Mouse (Mus musculus) neural tube, embryonic 13.5 days (tissue): ENCODE data around the gene Dguok. TPM values are rescaled to one million over a fixed set of nuclear protein-coding genes. Genes with fewer than 3 reads are reported as not detected.

ENCODE experiments used
- ATAC-seq: fragments of 200-750 bp; cut with Nextera tagmentation; 2 replicates; pipeline ENCODE4 v1.8.0; 2017; ENCODE audit warnings: low read depth, mild to moderate bottlenecking, moderate TSS enrichment, moderate library complexity
- H3K27ac ChIP-seq: fragments of 300-500 bp; sonication (generic); replicated peaks from 2 replicates; pipeline ENCODE4 v1.5.1; 2015; ENCODE audit warnings: moderate library complexity, mild to moderate bottlenecking, inconsistent platforms
- H3K27me3 ChIP-seq: fragments of 300-500 bp; sonication (generic); 2 replicates; pipeline ENCODE4 v1.6.1; 2015; ENCODE audit warnings: mild to moderate bottlenecking, inconsistent platforms
- H3K36me3 ChIP-seq: fragments of 300-500 bp; sonication (generic); 2 replicates; pipeline ENCODE4 v1.6.1; 2015; ENCODE audit warnings: mild to moderate bottlenecking, inconsistent platforms
- H3K4me1 ChIP-seq: fragments of 300-500 bp; sonication (generic); replicated peaks from 2 replicates; pipeline ENCODE4 v1.6.1; 2015; ENCODE audit warnings: inconsistent platforms
- H3K4me2 ChIP-seq: fragments of 300-500 bp; sonication (generic); 2 replicates; pipeline ENCODE4 v1.6.1; 2015; ENCODE audit warnings: inconsistent platforms, mild to moderate bottlenecking, moderate library complexity
- H3K4me3 ChIP-seq: fragments of 300-500 bp; sonication (generic); 2 replicates; pipeline ENCODE4 v1.5.1; 2015; ENCODE audit warnings: mild to moderate bottlenecking, inconsistent platforms
- H3K9ac ChIP-seq: fragments of 300-500 bp; sonication (generic); 2 replicates; pipeline ENCODE4 v1.6.1; 2015; ENCODE audit warnings: moderate library complexity, mild to moderate bottlenecking, inconsistent platforms
- H3K9me3 ChIP-seq: fragments of 300-500 bp; sonication (generic); 2 replicates; pipeline ENCODE4 v1.6.1; 2016; ENCODE audit warnings: inconsistent platforms
- WGBS: fragments of 180-500 bp; shearing (Covaris S2); methylation state at CpG from one replicate; pipeline ENCODE4 v1.1.7; 2015; 5-methylcytosine and 5-hydroxymethylcytosine counted together
- polyA plus RNA-seq: library from polyadenylated mRNA; unstranded; fragments of >200 nt; fragmentation: Nextera tagmentation; extraction: Ambion mirVana; gene quantifications from 2 replicates; pipeline ENCODE4 v1.2.1, GENCODE M21; 2015

The Dguok gene
- polyA plus RNA-seq, 1 experiment from 2014 or later = 70.8 TPM

GRCm38 (mm10) chr6:83448911-83449310, 57.9 kb downstream of the Dguok start:
- no peak overlapping the region for H3K4me2 ChIP-seq
- no peaks in the 10 kb centered on the region for H3K9me3 ChIP-seq
- H3K27me3 ChIP-seq = no peaks in the 10 kb centered on the region
- H3K4me1 ChIP-seq = peaks cover 97% of the 10 kb centered on the region
- no peak overlapping the region for H3K4me3 ChIP-seq
- no peak overlapping the region for H3K9ac ChIP-seq
- WGBS = 93% methylated on average over 4 of the region's 4 CpGs
- ATAC-seq = no peak
- no peak overlapping the region for H3K27ac ChIP-seq
- H3K36me3 ChIP-seq = peaks cover 44% of the 10 kb centered on the region

- H3K9me3 ChIP-seq = no peaks in the 10 kb centered on the region
- peaks cover 37% of the 10 kb centered on the region for H3K36me3 ChIP-seq
- no peak overlapping the region for H3K9ac ChIP-seq
- no peak overlapping the region for H3K4me3 ChIP-seq
- 75% methylated on average over 7 of the region's 7 CpGs for WGBS
- no peaks in the 10 kb centered on the region for H3K27me3 ChIP-seq
- ATAC-seq = no peak
- no peak overlapping the region for H3K4me2 ChIP-seq
- H3K27ac ChIP-seq = no peak overlapping the region
- peaks cover 98% of the 10 kb centered on the region for H3K4me1 ChIP-seq
These were observed 59.7 kb downstream of the Dguok start for GRCm38 (mm10) chr6:83447031-83447430.

GRCm38 (mm10) chr6:83445796-83446195, 61.0 kb downstream of the Dguok start:
- Histone ChIP-seq H3K9me3 (no peaks in the 10 kb centered on the region), H3K9ac (no peak overlapping the region), H3K36me3 (peaks cover 37% of the 10 kb centered on the region), H3K27me3 (no peaks in the 10 kb centered on the region), H3K4me1 (peaks cover 90% of the 10 kb centered on the region), H3K27ac (no peak overlapping the region), H3K4me3 (no peak overlapping the region), H3K4me2 (no peak overlapping the region)
- 83% methylated on average over 2 of the region's 2 CpGs for WGBS
- no peak for ATAC-seq

GRCm38 (mm10) chr6:83443441-83444340, 63.1 kb downstream of the Dguok start:
- H3K27me3 ChIP-seq = no peaks in the 10 kb centered on the region
- peak overlapping the region; percentile 83 for H3K4me2 ChIP-seq
- H3K9ac ChIP-seq = peak overlapping the region; percentile 95
- peaks cover 89% of the 10 kb centered on the region for H3K4me1 ChIP-seq
- ATAC-seq = peak; percentile 11
- H3K4me3 ChIP-seq = peak overlapping the region; percentile 87
- H3K9me3 ChIP-seq = no peaks in the 10 kb centered on the region
- H3K36me3 ChIP-seq = peaks cover 31% of the 10 kb centered on the region
- WGBS = 6% methylated on average over 13 of the region's 13 CpGs
- H3K27ac ChIP-seq = peak overlapping the region; percentile 99

GRCm38 (mm10) chr6:83442639-83443038, 64.1 kb downstream of the Dguok start:
- ATAC-seq = no peak
- Histone ChIP-seq H3K4me1 (peaks cover 89% of the 10 kb centered on the region), H3K9ac (peak overlapping the region; percentile 95), H3K27me3 (no peaks in the 10 kb centered on the region), H3K9me3 (no peaks in the 10 kb centered on the region), H3K27ac (peak overlapping the region; percentile 99), H3K4me2 (peak overlapping the region; percentile 83), H3K36me3 (peaks cover 22% of the 10 kb centered on the region), H3K4me3 (peak overlapping the region; percentile 87)
- 25% methylated on average over 3 of the region's 3 CpGs for WGBS

- Histone ChIP-seq H3K9ac (peak overlapping the region; percentile 95), H3K27me3 (no peaks in the 10 kb centered on the region), H3K4me3 (peak overlapping the region; percentile 87), H3K4me1 (peaks cover 89% of the 10 kb centered on the region), H3K36me3 (0 out of 2 replicates have a peak, but pooled peaks cover 14% of the 10 kb centered on the region), H3K4me2 (peak overlapping the region; percentile 83), H3K27ac (peak overlapping the region; percentile 99), H3K9me3 (no peaks in the 10 kb centered on the region)
- WGBS = under 1% methylated on average over 48 of the region's 48 CpGs
- peak; percentile 88 for ATAC-seq
These were observed 65.3 kb downstream of the Dguok start for GRCm38 (mm10) chr6:83441259-83442061.

GRCm38 (mm10) chr6:83440510-83441258, 66.1 kb downstream of the Dguok start:
- Histone ChIP-seq H3K36me3 (0 out of 2 replicates have a peak, but pooled peaks cover 7% of the 10 kb centered on the region), H3K27me3 (no peaks in the 10 kb centered on the region), H3K4me3 (peak overlapping the region; percentile 87), H3K9me3 (no peaks in the 10 kb centered on the region), H3K27ac (peak overlapping the region; percentile 99), H3K4me1 (peaks cover 90% of the 10 kb centered on the region), H3K9ac (peak overlapping the region; percentile 95), H3K4me2 (peak overlapping the region; percentile 83)
- 2% methylated on average over 26 of the region's 26 CpGs for WGBS
- ATAC-seq = peak; percentile 71

- 22% methylated on average over 3 of the region's 3 CpGs for WGBS
- Histone ChIP-seq H3K4me2 (peak overlapping the region; percentile 83), H3K9ac (peak overlapping the region; percentile 95), H3K4me1 (peaks cover 90% of the 10 kb centered on the region), H3K27ac (peak overlapping the region; percentile 99), H3K27me3 (no peaks in the 10 kb centered on the region), H3K36me3 (0 out of 2 replicates have a peak, but pooled peaks cover 4% of the 10 kb centered on the region), H3K4me3 (peak overlapping the region; percentile 87), H3K9me3 (no peaks in the 10 kb centered on the region)
- ATAC-seq = no peak
These were observed 66.6 kb downstream of the Dguok start for GRCm38 (mm10) chr6:83440197-83440509.

- Histone ChIP-seq H3K9ac (peak overlapping the region; percentile 95), H3K9me3 (no peaks in the 10 kb centered on the region), H3K4me3 (peak overlapping the region; percentile 87), H3K4me2 (peak overlapping the region; percentile 83), H3K27ac (peak overlapping the region; percentile 99), H3K36me3 (0 out of 2 replicates have a peak, but pooled peaks cover 4% of the 10 kb centered on the region), H3K4me1 (peaks cover 90% of the 10 kb centered on the region), H3K27me3 (no peaks in the 10 kb centered on the region)
- no peak for ATAC-seq
- 57% methylated on average over 5 of the region's 5 CpGs for WGBS
These were observed 67.0 kb downstream of the Dguok start for GRCm38 (mm10) chr6:83439781-83440180.

- no peaks in the 10 kb centered on the region for H3K27me3 ChIP-seq
- 78% methylated on average over 13 of the region's 13 CpGs for WGBS
- H3K36me3 ChIP-seq = 0 out of 2 replicates have a peak, but pooled peaks cover 4% of the 10 kb centered on the region
- peak overlapping the region; percentile 87 for H3K4me3 ChIP-seq
- H3K9me3 ChIP-seq = no peaks in the 10 kb centered on the region
- H3K9ac ChIP-seq = peak overlapping the region; percentile 95
- H3K4me2 ChIP-seq = peak overlapping the region; percentile 83
- peaks cover 90% of the 10 kb centered on the region for H3K4me1 ChIP-seq
- no peak for ATAC-seq
- peak overlapping the region; percentile 99 for H3K27ac ChIP-seq
These were observed 67.5 kb downstream of the Dguok start for GRCm38 (mm10) chr6:83439119-83439767.

GRCm38 (mm10) chr6:83438584-83438983, 68.2 kb downstream of the Dguok start:
- H3K27ac ChIP-seq = no peak overlapping the region
- 0 out of 2 replicates have a peak, but pooled peaks cover 4% of the 10 kb centered on the region for H3K36me3 ChIP-seq
- WGBS = 84% methylated on average over 3 of the region's 3 CpGs
- peaks cover 90% of the 10 kb centered on the region for H3K4me1 ChIP-seq
- H3K4me3 ChIP-seq = peak overlapping the region; percentile 87
- H3K9me3 ChIP-seq = no peaks in the 10 kb centered on the region
- H3K27me3 ChIP-seq = no peaks in the 10 kb centered on the region
- ATAC-seq = no peak
- peak overlapping the region; percentile 83 for H3K4me2 ChIP-seq
- H3K9ac ChIP-seq = 0 out of 2 replicates have a peak overlapping the region, but pooled peaks have one; percentile 95
